Mouse (Mus musculus): ENCODE measurements around the gene Matk. TPM values are rescaled to one million over a fixed set of nuclear protein-coding genes. Genes with fewer than 3 reads are reported as not detected.

Gene Matk
- polyA plus RNA-seq, 1 experiment from 2014 or later = 3.4 TPM

Small RNAs within 50 kb of the gene (microRNA-seq; reads per million reads assigned to microRNA genes)
- gene Mir3057 = 8.9 reads per million, percentile 24 among the genes with 10 or more reads in this experiment

Other genes with a start within 250 kb of the Matk start
- 4.8 and 4.9 TPM in 2 replicates for gene Gng7, start 238.0 kb upstream of the Matk start, polyA plus RNA-seq (2015; fragmentation: Nextera tagmentation; extraction: Ambion mirVana)
- gene Diras1, start 227.3 kb upstream of the Matk start, polyA plus RNA-seq (2015; fragmentation: Nextera tagmentation; extraction: Ambion mirVana) = 0.73 and 1.1 TPM in 2 replicates
- gene Slc39a3, start 215.5 kb upstream of the Matk start, polyA plus RNA-seq (2015; fragmentation: Nextera tagmentation; extraction: Ambion mirVana) = 17.7 and 17.9 TPM in 2 replicates
- 159 and 163 TPM in 2 replicates for gene Sgta, start 192.8 kb upstream of the Matk start, polyA plus RNA-seq (2015; fragmentation: Nextera tagmentation; extraction: Ambion mirVana)
- 56.9 and 57.9 TPM in 2 replicates for gene Thop1, start 182.9 kb upstream of the Matk start, polyA plus RNA-seq (2015; fragmentation: Nextera tagmentation; extraction: Ambion mirVana)
- 10.6 and 11.4 TPM in 2 replicates for gene Creb3l3, start 154.1 kb upstream of the Matk start, polyA plus RNA-seq (2015; fragmentation: Nextera tagmentation; extraction: Ambion mirVana)
- 159 and 181 TPM in 2 replicates for gene Map2k2, start 147.0 kb upstream of the Matk start, polyA plus RNA-seq (2015; fragmentation: Nextera tagmentation; extraction: Ambion mirVana)
- gene Zbtb7a, start 117.7 kb upstream of the Matk start, polyA plus RNA-seq (2015; fragmentation: Nextera tagmentation; extraction: Ambion mirVana) = 56.2 and 60.1 TPM in 2 replicates
- gene Pias4, start 85.0 kb upstream of the Matk start, polyA plus RNA-seq (2015; fragmentation: Nextera tagmentation; extraction: Ambion mirVana) = 41.8 and 44.9 TPM in 2 replicates
- 517 and 544 TPM in 2 replicates for gene Eef2, start 76.3 kb upstream of the Matk start, polyA plus RNA-seq (2015; fragmentation: Nextera tagmentation; extraction: Ambion mirVana)
- 61.9 and 65.4 TPM in 2 replicates for gene Dapk3, start 69.9 kb upstream of the Matk start, polyA plus RNA-seq (2015; fragmentation: Nextera tagmentation; extraction: Ambion mirVana)
- gene 4930442H23Rik, start 69.1 kb upstream of the Matk start, polyA plus RNA-seq (2015; fragmentation: Nextera tagmentation; extraction: Ambion mirVana) = 0.10 TPM in 1 of 2 replicates, not detected in the other
- gene Nmrk2, start 50.9 kb upstream of the Matk start, polyA plus RNA-seq (2015; fragmentation: Nextera tagmentation; extraction: Ambion mirVana) = 0.18 and 0.26 TPM in 2 replicates
- gene Atcay, start 22.1 kb upstream of the Matk start, polyA plus RNA-seq (2015; fragmentation: Nextera tagmentation; extraction: Ambion mirVana) = 1.6 and 1.9 TPM in 2 replicates
- gene Zfr2, start 19.8 kb upstream of the Matk start, polyA plus RNA-seq (2015; fragmentation: Nextera tagmentation; extraction: Ambion mirVana) = 8.8 and 10.4 TPM in 2 replicates
- gene Mrpl54, start 14.0 kb downstream of the Matk start, polyA plus RNA-seq (2015; fragmentation: Nextera tagmentation; extraction: Ambion mirVana) = 217 and 233 TPM in 2 replicates
- 54.4 and 58.1 TPM in 2 replicates for gene Apba3, start 14.0 kb downstream of the Matk start, polyA plus RNA-seq (2015; fragmentation: Nextera tagmentation; extraction: Ambion mirVana)
- 32.6 and 38.7 TPM in 2 replicates for gene Tjp3, start 38.6 kb downstream of the Matk start, polyA plus RNA-seq (2015; fragmentation: Nextera tagmentation; extraction: Ambion mirVana)
- 43.1 and 47.6 TPM in 2 replicates for gene Pip5k1c, start 40.0 kb downstream of the Matk start, polyA plus RNA-seq (2015; fragmentation: Nextera tagmentation; extraction: Ambion mirVana)
- gene Cactin, start 68.2 kb downstream of the Matk start, polyA plus RNA-seq (2015; fragmentation: Nextera tagmentation; extraction: Ambion mirVana) = 40.5 and 40.9 TPM in 2 replicates
- 23.5 and 25.3 TPM in 2 replicates for gene Tbxa2r, start 75.8 kb downstream of the Matk start, polyA plus RNA-seq (2015; fragmentation: Nextera tagmentation; extraction: Ambion mirVana)
- gene Gipc3, start 90.3 kb downstream of the Matk start, polyA plus RNA-seq (2015; fragmentation: Nextera tagmentation; extraction: Ambion mirVana) = 0.04 and 0.12 TPM in 2 replicates
- 78.8 and 79.1 TPM in 2 replicates for gene Hmg20b, start 97.5 kb downstream of the Matk start, polyA plus RNA-seq (2015; fragmentation: Nextera tagmentation; extraction: Ambion mirVana)
- gene Mfsd12, start 104.6 kb downstream of the Matk start, polyA plus RNA-seq (2015; fragmentation: Nextera tagmentation; extraction: Ambion mirVana) = 12.8 and 13.6 TPM in 2 replicates
- 1.2 and 1.5 TPM in 2 replicates for gene 4930404N11Rik, start 112.9 kb downstream of the Matk start, polyA plus RNA-seq (2015; fragmentation: Nextera tagmentation; extraction: Ambion mirVana)
- 88.5 and 90.5 TPM in 2 replicates for gene Fzr1, start 125.6 kb downstream of the Matk start, polyA plus RNA-seq (2015; fragmentation: Nextera tagmentation; extraction: Ambion mirVana)
- 78.9 and 80.4 TPM in 2 replicates for gene Dohh, start 131.5 kb downstream of the Matk start, polyA plus RNA-seq (2015; fragmentation: Nextera tagmentation; extraction: Ambion mirVana)
- gene Gm48551, start 131.5 kb downstream of the Matk start, polyA plus RNA-seq (2015; fragmentation: Nextera tagmentation; extraction: Ambion mirVana) = 2.9 and 3.3 TPM in 2 replicates
- 0.41 and 1.4 TPM in 2 replicates for gene Gm48552, start 136.1 kb downstream of the Matk start, polyA plus RNA-seq (2015; fragmentation: Nextera tagmentation; extraction: Ambion mirVana)
- 59.5 and 77.5 TPM in 2 replicates for gene Smim24, start 140.1 kb downstream of the Matk start, polyA plus RNA-seq (2015; fragmentation: Nextera tagmentation; extraction: Ambion mirVana)
- gene Nfic, start 202.7 kb downstream of the Matk start, polyA plus RNA-seq (2015; fragmentation: Nextera tagmentation; extraction: Ambion mirVana) = 65.5 and 78.2 TPM in 2 replicates
- gene Celf5, start 229.8 kb downstream of the Matk start, polyA plus RNA-seq (2015; fragmentation: Nextera tagmentation; extraction: Ambion mirVana) = 1.7 and 1.8 TPM in 2 replicates
- gene Ncln, start 243.5 kb downstream of the Matk start, polyA plus RNA-seq (2015; fragmentation: Nextera tagmentation; extraction: Ambion mirVana) = 83.9 and 93.7 TPM in 2 replicates
- gene S1pr4, start 247.2 kb downstream of the Matk start, polyA plus RNA-seq (2015; fragmentation: Nextera tagmentation; extraction: Ambion mirVana) = 1.4 and 1.6 TPM in 2 replicates